Mouse (Mus musculus) neural tube, embryonic 13.5 days (tissue): ENCODE results near the gene Fam57a. TPM values are rescaled to one million over a fixed set of nuclear protein-coding genes. Genes with fewer than 3 reads are reported as not detected.

Experiments
- ATAC-seq: fragments of 200-750 bp; cut with Nextera tagmentation; 2 replicates; pipeline ENCODE4 v1.8.0; 2017; ENCODE audit warnings: low read depth, mild to moderate bottlenecking, moderate TSS enrichment, moderate library complexity
- H3K27ac ChIP-seq: fragments of 300-500 bp; sonication (generic); replicated peaks from 2 replicates; pipeline ENCODE4 v1.5.1; 2015; ENCODE audit warnings: moderate library complexity, mild to moderate bottlenecking, inconsistent platforms
- H3K27me3 ChIP-seq: fragments of 300-500 bp; sonication (generic); 2 replicates; pipeline ENCODE4 v1.6.1; 2015; ENCODE audit warnings: mild to moderate bottlenecking, inconsistent platforms
- H3K36me3 ChIP-seq: fragments of 300-500 bp; sonication (generic); 2 replicates; pipeline ENCODE4 v1.6.1; 2015; ENCODE audit warnings: mild to moderate bottlenecking, inconsistent platforms
- H3K4me1 ChIP-seq: fragments of 300-500 bp; sonication (generic); replicated peaks from 2 replicates; pipeline ENCODE4 v1.6.1; 2015; ENCODE audit warnings: inconsistent platforms
- H3K4me2 ChIP-seq: fragments of 300-500 bp; sonication (generic); 2 replicates; pipeline ENCODE4 v1.6.1; 2015; ENCODE audit warnings: inconsistent platforms, mild to moderate bottlenecking, moderate library complexity
- H3K4me3 ChIP-seq: fragments of 300-500 bp; sonication (generic); 2 replicates; pipeline ENCODE4 v1.5.1; 2015; ENCODE audit warnings: mild to moderate bottlenecking, inconsistent platforms
- H3K9ac ChIP-seq: fragments of 300-500 bp; sonication (generic); 2 replicates; pipeline ENCODE4 v1.6.1; 2015; ENCODE audit warnings: moderate library complexity, mild to moderate bottlenecking, inconsistent platforms
- H3K9me3 ChIP-seq: fragments of 300-500 bp; sonication (generic); 2 replicates; pipeline ENCODE4 v1.6.1; 2016; ENCODE audit warnings: inconsistent platforms
- WGBS: fragments of 180-500 bp; shearing (Covaris S2); methylation state at CpG from one replicate; pipeline ENCODE4 v1.1.7; 2015; 5-methylcytosine and 5-hydroxymethylcytosine counted together
- polyA plus RNA-seq: library from polyadenylated mRNA; unstranded; fragments of >200 nt; fragmentation: Nextera tagmentation; extraction: Ambion mirVana; gene quantifications from 2 replicates; pipeline ENCODE4 v1.2.1, GENCODE M21; 2015

The Fam57a gene
- 28.4 and 28.6 TPM in 2 replicates for polyA plus RNA-seq

DNA sequence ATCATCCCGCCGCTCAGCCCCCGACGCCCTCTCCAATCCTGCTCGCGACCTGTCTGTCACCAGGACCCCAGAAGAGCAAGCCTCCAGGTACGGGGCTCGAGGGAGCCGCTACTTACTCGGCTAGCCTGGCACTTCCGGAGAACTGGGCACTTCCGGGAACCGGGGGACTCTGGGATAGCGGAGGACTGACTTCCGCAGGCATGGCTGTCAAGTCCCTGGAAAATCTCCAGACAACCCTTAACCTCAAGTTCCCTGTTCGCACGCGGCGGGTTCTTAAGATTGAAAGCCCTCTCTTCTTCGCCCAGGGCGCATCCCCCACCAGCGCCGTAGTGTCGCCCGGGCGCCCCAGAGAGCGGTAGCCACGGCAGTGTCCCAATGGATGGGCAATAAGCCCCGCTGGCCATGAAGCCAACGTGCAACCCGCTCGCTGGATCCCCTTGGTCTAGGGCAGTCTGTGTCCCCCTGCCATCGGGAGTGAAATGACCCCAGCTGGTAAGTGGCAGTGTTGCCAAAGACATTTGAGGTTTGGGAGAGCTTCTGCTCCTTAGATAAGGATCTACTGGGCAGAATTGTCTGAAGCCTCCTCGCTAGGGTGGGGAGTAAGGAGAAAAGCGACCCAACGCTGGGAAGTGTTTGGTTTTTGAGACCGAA, at the start of gene Fam57a, which contains the start of gene Vps53:
Gene Fam57a, plus strand, starts transcription at position 177 of the 651 bp plus-strand sequence.
Gene Vps53, minus strand, starts transcription at position 153 of the 651 bp plus-strand sequence.
- Histone ChIP-seq H3K9ac (peak within 1 kb of the TSS; percentile 80), H3K36me3 (peaks cover 8% of the 10 kb centered on the region; the same call in 1 of the 2 replicates), H3K27ac (peak within 1 kb of the TSS; percentile 83), H3K9me3 (no peaks in the 10 kb centered on the region), H3K4me2 (peak within 1 kb of the TSS; percentile 82), H3K4me1 (peaks cover 18% of the 10 kb centered on the region), H3K4me3 (peak within 1 kb of the TSS; percentile 94), H3K27me3 (no peaks in the 10 kb centered on the region)
- peak; percentile 94 for ATAC-seq
- WGBS, result under 1% methylated on average over 37 of the region's 37 CpGs

DNA sequence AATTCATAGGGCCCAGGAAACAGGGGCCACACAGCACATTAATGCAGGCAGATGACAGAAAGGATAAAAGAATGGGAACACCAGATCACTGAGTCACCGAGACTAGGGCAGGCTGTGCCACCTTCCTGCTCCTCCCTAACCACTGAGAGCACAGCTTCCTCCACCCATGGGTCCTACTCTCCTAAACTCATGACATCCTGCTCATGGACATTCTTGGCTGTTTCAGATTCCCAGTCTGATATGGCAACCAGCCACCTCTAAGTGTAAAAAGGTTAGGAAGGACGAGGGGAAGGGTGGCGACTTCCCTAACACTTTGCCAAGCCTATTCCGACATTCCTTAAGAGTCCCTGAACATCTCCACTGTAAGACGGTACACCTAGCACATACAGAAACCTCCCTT, 48.6 kb upstream of the Fam57a start:
- Histone ChIP-seq H3K27me3 (no peaks in the 10 kb centered on the region), H3K9ac (no peak overlapping the region), H3K4me3 (no peak overlapping the region), H3K27ac (no peak overlapping the region), H3K36me3 (peaks cover 61% of the 10 kb centered on the region), H3K4me2 (no peak overlapping the region), H3K9me3 (no peaks in the 10 kb centered on the region), H3K4me1 (no peaks in the 10 kb centered on the region)
- no peak for ATAC-seq
- 83% methylated on average over 5 of the region's 5 CpGs for WGBS

DNA sequence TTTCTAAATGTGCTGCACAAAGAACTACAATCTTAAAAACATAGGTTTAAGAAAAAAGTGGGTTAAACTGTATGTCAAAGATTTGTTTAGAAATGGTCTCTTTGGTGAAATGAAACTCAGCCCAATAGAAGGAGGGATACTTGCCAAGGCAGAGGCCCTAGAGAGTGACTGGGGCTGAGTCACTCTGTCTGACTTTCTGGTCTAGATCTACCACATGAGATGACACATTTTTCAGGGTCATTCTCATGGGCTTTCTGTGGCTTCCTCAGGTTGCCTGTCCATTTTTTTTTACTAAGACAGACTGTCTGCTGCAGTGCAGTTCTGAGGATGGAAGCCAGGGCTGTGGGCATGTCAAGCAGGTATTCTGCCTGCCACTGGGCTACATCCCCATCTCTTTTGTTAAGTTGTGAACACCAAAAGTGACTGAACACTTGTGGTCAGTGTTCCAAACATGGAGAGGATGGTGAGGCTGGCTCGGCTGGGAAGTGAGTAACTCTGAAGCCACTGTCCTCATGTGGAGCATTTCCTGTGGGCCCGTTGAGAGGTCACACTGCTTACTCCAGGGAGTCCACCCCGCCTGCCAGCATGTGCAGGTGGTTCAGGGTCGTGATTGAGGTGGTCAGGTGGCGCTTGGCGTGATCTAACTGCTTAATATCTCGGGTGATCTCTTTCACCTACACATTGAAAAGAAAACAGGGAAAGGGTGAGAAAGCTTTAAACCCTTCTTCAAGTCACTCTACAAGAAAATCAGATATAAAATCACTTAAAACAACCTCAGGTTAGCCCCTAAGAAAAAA, 43.6 kb upstream of the Fam57a start:
- 91% methylated on average over 7 of the region's 7 CpGs for WGBS
- Histone ChIP-seq H3K4me1 (no peaks in the 10 kb centered on the region), H3K9me3 (no peaks in the 10 kb centered on the region), H3K27ac (no peak overlapping the region), H3K4me2 (no peak overlapping the region), H3K36me3 (peaks cover 61% of the 10 kb centered on the region), H3K4me3 (no peak overlapping the region), H3K27me3 (no peaks in the 10 kb centered on the region), H3K9ac (no peak overlapping the region)
- ATAC-seq, result no peak

DNA sequence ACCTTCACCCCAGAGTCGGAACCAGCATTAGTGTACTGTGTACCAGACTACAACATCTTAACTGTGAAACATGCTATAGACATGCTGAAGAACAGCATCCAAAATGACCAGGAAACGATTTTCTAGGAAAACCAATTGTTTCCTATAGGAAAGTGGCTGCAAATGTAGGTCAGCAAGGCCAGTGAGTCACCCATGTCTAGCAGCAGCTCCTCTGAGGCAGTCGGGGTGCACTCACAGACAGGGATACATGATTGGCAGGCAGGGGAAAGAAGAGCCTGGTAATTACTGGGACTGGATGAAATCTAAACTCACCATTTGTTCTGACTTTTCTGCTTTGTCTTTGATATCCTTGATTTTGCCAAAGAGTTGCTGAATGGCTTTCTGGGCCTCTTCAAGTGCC, 41.5 kb upstream of the Fam57a start:
- ATAC-seq, result no peak
- H3K9ac ChIP-seq, result no peak overlapping the region
- peaks cover 59% of the 10 kb centered on the region for H3K36me3 ChIP-seq
- H3K27me3 ChIP-seq, result no peaks in the 10 kb centered on the region
- H3K9me3 ChIP-seq, result no peaks in the 10 kb centered on the region
- WGBS, result 89% methylated on average over 3 of the region's 3 CpGs
- no peaks in the 10 kb centered on the region for H3K4me1 ChIP-seq
- no peak overlapping the region for H3K4me3 ChIP-seq
- no peak overlapping the region for H3K27ac ChIP-seq
- no peak overlapping the region for H3K4me2 ChIP-seq

DNA sequence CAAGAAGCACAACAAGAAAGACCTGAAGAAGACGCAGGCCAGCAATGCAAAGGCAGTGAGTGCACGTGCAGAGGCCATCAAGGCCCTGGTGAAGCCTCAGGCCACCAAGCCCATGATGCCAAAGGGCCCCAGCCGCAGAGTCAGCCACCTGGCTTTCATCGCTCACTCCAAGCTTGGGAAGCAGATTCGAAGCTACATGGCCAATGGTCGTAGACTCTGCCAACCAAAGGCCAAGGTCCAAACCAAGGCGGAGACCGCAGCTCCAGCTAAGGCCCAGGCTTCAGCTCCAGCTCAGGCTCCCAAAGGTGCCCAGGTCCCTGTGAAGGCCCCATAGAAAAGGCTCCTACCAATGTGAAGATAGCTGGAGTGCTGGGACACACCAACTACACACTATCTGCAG, 35.1 kb upstream of the Fam57a start:
- 95% methylated on average over 8 of the region's 8 CpGs for WGBS
- H3K4me2 ChIP-seq, result no peak overlapping the region
- no peak for ATAC-seq

DNA sequence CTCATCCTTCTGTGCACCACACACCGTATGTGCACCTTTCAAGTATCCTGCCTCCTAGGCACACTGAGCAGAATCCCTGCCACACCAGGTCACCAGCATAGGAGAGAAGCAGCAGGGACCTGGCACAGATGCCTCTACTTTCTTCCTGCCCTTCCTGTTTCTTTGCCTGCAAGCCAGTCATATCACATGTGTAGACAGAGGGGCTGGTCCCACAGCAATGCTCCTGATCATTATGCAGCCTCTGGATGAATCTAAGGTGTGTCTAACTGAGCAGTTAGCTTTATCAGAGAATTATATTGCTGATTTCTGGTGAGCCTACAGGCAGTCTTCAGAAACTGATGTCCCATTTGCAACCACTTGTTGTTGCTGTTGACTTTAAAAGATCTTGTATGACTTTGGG, 34.3 kb upstream of the Fam57a start:
- 96% methylated on average over 1 of the region's 1 CpGs for WGBS
- peaks cover 19% of the 10 kb centered on the region for H3K4me1 ChIP-seq
- no peak for ATAC-seq
- H3K4me2 ChIP-seq, result no peak overlapping the region
- no peak overlapping the region for H3K4me3 ChIP-seq
- H3K9ac ChIP-seq, result no peak overlapping the region
- H3K36me3 ChIP-seq, result peaks cover 33% of the 10 kb centered on the region
- H3K27me3 ChIP-seq, result no peaks in the 10 kb centered on the region
- no peaks in the 10 kb centered on the region for H3K9me3 ChIP-seq
- no peak overlapping the region for H3K27ac ChIP-seq

More for the DNA sequence above, 35.1 kb upstream of the Fam57a start:
- H3K27me3 ChIP-seq, result no peaks in the 10 kb centered on the region
- H3K4me1 ChIP-seq, result peaks cover 18% of the 10 kb centered on the region
- H3K36me3 ChIP-seq, result peaks cover 30% of the 10 kb centered on the region
- H3K27ac ChIP-seq, result no peak overlapping the region
- H3K9me3 ChIP-seq, result no peaks in the 10 kb centered on the region
- no peak overlapping the region for H3K9ac ChIP-seq
- no peak overlapping the region for H3K4me3 ChIP-seq

DNA sequence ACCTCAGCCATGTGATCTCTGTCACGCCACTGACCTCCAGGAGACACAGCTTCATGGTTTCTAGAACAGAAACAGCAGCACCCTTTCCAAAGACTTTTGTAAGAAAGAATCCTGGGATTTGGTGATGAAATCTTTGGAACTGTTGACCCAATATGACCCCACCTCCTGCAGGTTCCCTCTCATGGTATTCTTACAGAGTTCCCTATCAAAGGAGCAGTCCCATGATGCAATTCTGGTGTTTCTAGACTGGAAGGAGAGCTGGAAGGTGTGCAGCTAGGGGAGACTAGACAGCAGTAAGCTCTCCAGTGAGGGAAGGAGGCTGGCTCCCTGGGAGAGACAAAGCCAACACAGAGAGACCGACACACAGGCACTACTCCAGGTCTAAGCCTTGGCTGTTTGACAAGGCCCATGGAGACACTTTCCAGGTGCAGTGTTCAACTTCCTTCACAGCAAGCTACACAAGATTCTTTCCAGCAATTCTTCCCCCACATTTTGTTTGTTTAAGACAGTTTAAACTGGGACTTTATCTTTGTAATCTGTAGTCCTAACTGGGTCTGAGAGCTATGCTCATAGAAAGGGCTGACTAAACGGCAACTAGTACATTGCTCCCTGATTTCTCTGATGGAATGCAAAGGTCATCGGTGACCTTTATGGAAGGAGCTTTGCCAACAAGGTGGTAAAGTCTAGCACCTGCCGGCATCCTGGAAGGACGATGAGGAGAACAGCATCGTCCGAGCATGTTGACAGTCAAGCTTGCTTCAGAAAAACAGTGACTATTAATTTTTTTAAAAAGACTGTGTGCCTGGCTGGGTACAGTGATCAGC, 33.1 kb upstream of the Fam57a start:
- no peaks in the 10 kb centered on the region for H3K9me3 ChIP-seq
- WGBS, result 95% methylated on average over 8 of the region's 8 CpGs
- no peak overlapping the region for H3K4me3 ChIP-seq
- peaks cover 19% of the 10 kb centered on the region for H3K4me1 ChIP-seq
- peaks cover 28% of the 10 kb centered on the region for H3K36me3 ChIP-seq
- no peak for ATAC-seq
- H3K27ac ChIP-seq, result no peak overlapping the region
- H3K9ac ChIP-seq, result no peak overlapping the region
- no peaks in the 10 kb centered on the region for H3K27me3 ChIP-seq
- H3K4me2 ChIP-seq, result no peak overlapping the region

DNA sequence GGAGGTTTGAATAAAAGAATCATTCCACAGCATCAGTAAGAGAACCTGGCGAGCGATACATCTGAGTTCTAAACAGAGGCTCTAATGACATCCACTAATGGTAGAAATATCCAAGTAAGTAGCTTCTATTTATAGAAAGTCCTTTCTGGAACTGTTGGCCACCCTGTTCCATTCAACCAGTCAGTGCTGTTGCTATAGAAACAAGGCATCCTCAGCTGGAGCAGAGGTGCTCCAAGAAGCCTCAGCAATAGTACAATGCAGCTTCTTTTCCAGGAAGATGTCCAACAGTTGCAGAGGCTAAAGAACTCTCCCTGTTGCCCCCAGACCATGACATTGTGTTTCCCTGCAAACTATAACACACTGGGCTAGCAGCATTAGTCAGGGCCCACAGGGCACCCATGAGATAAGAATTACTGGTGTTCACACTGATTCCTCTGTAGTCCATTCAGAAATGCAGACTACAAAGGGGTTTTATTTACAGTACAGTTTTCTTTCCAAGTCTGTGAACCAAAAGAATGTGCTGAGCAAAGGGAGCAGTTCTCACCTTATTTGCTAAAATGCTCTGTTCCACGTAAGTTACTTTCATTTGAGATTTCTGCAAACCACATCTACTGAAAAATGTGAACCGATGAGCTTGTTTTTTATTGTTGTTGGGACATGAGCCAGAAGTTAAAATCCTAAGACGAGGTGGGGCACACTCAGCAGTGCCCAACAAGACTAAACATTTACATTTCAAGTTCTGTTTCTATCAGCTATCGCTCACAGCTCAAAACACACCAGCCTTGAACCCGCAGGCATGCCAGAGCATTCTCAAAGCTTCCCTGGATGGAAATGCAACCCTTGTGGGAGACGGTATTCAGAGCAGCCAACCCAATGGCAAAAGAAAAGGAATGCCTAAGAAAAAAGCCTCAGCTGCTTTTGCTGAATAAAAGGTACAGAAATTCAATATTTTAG, 31.1 kb upstream of the Fam57a start:
- no peak overlapping the region for H3K4me2 ChIP-seq
- H3K9me3 ChIP-seq, result no peaks in the 10 kb centered on the region
- H3K4me3 ChIP-seq, result no peak overlapping the region
- H3K27me3 ChIP-seq, result no peaks in the 10 kb centered on the region
- H3K4me1 ChIP-seq, result peaks cover 19% of the 10 kb centered on the region
- WGBS, result 67% methylated on average over 8 of the region's 8 CpGs
- peaks cover 26% of the 10 kb centered on the region; the same call in 1 of the 2 replicates for H3K36me3 ChIP-seq
- no peak overlapping the region for H3K9ac ChIP-seq
- ATAC-seq, result no peak
- peak overlapping the region; percentile 53; the same call in 1 of the 2 replicates for H3K27ac ChIP-seq

DNA sequence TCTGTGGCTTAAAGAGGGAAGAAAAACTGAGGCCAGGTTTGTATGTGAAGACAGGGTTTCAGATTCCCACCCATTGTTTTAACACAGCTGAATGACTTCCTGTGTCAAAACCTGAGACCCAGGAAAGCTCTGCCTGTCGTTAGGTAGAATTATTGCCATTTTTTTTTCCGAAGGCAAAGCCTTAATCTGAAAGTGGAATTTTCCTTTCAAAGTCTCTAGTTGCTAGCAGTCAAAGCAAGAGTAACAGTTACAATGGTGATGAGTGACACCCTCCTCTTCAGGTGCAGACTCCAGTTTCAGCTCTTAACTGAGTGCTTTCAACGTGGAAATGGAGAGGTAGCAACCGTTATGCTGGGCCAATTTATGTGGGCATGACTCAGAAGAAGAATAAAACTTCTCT, 28.5 kb upstream of the Fam57a start:
- no peak overlapping the region for H3K27ac ChIP-seq
- peaks cover 40% of the 10 kb centered on the region for H3K36me3 ChIP-seq
- H3K9ac ChIP-seq, result no peak overlapping the region
- ATAC-seq, result no peak
- no peak overlapping the region for H3K4me3 ChIP-seq
- H3K4me2 ChIP-seq, result no peak overlapping the region
- H3K4me1 ChIP-seq, result peaks cover 19% of the 10 kb centered on the region
- 66% methylated on average over 4 of the region's 4 CpGs for WGBS
- no peaks in the 10 kb centered on the region for H3K27me3 ChIP-seq
- H3K9me3 ChIP-seq, result no peaks in the 10 kb centered on the region

DNA sequence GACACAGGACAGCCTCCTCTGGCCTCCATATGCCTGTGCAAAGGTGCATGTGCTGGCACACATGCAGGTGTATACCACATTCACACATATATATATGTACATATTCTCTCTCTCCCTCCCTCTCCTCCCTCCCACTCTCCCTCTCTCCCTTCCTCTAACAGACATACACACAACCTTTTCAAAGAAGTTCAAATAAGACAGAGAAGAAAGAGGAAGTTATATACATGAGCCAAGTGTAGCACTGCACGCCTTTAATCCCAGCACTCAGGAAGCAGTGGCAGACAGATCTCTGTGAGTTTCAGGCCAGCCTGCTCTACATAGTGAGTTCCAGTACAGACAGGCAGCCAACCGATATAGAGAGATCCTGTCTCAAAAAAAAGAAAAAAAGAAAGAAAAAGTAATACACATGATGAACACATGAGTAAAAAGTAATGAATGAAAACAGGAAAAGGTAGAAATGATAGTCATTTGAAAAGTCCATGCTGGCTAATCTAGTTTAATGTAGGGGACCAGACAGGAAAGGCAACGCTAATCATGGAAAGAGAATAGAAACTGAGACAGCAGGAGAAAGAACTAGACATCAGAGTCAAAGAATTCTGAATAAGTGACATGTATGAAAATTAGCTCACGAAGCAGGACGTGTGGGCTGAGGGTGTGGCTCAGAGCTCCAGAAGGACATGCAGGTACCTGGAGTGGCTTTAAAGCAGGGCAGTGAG, 26.1 kb upstream of the Fam57a start:
- Histone ChIP-seq H3K4me1 (peaks cover 11% of the 10 kb centered on the region), H3K9me3 (no peaks in the 10 kb centered on the region), H3K4me2 (no peak overlapping the region), H3K4me3 (no peak overlapping the region), H3K27me3 (no peaks in the 10 kb centered on the region), H3K36me3 (peaks cover 54% of the 10 kb centered on the region), H3K9ac (no peak overlapping the region), H3K27ac (no peak overlapping the region)
- no peak for ATAC-seq
- 95% methylated on average over 5 of the region's 5 CpGs for WGBS

DNA sequence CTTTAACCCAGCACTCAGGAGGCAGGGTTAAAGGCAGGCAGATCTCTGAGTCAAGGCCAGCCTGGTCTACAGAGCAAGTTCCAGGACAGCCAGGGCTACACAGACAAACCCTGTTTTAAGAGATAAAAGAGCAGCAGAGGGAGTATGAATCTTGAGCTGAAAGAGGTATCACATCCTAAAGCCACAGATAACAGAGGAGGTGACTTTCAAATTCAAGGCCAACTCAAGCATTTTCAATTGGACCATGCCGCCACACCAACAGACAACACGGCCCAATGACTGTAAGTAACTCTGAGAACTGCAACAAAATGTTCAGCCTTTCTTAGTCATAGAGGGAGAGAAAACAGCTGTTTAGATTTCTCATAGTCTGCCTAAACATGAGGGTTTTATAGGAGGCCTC, 25.3 kb upstream of the Fam57a start:
- H3K4me2 ChIP-seq, result no peak overlapping the region
- H3K4me1 ChIP-seq, result peaks cover 3% of the 10 kb centered on the region
- H3K9ac ChIP-seq, result no peak overlapping the region
- 96% methylated on average over 2 of the region's 2 CpGs for WGBS
- peaks cover 62% of the 10 kb centered on the region for H3K36me3 ChIP-seq
- no peaks in the 10 kb centered on the region for H3K9me3 ChIP-seq
- no peak for ATAC-seq
- H3K27ac ChIP-seq, result no peak overlapping the region
- no peaks in the 10 kb centered on the region for H3K27me3 ChIP-seq
- no peak overlapping the region for H3K4me3 ChIP-seq
